Mouse (Mus musculus): ENCODE results near the gene Nyap1.

Gene Nyap1

GRCm38 (mm10) chr5:137741023-137741931 lies at the start of gene Nyap1:
Nyap1 (minus strand) TSS chr5:137741607.
- CTCF ChIA-PET = interaction anchor here (0.9 kb wide), 1 partner anchor 86 kb away, joined by 5 read pairs; no protein-coding TSS in a partner anchor

- CTCF ChIA-PET = no interaction called here
Measured at GRCm38 (mm10) chr5:137788946-137789531, 47.6 kb upstream of the Nyap1 start.

GRCm38 (mm10) chr5:137788171-137788570 lies 46.8 kb upstream of the Nyap1 start:
- CTCF ChIA-PET = no interaction called here

- CTCF ChIA-PET = interaction anchor here (0.6 kb wide), 1 partner anchor 143 kb away, joined by 3 read pairs; no protein-coding TSS in a partner anchor
Measured at GRCm38 (mm10) chr5:137787151-137787928, 45.9 kb upstream of the Nyap1 start, which contains the start of the genes Mepce and Zcwpw1. Mepce (minus strand) TSS chr5:137787655. Zcwpw1 (plus strand) TSS chr5:137787798.

GRCm38 (mm10) chr5:137786109-137786942 lies 44.9 kb upstream of the Nyap1 start:
- CTCF ChIA-PET = no interaction called here

- CTCF ChIA-PET = no interaction called here
Measured at GRCm38 (mm10) chr5:137785164-137786031, 44.0 kb upstream of the Nyap1 start.

- CTCF ChIA-PET = no interaction called here
Measured at GRCm38 (mm10) chr5:137784546-137784945, 43.1 kb upstream of the Nyap1 start.

- CTCF ChIA-PET = interaction anchor here (0.6 kb wide), 1 partner anchor 197 kb away, joined by 3 read pairs; no protein-coding TSS in a partner anchor
Measured at GRCm38 (mm10) chr5:137783901-137784540, 42.6 kb upstream of the Nyap1 start.

GRCm38 (mm10) chr5:137782776-137783522 lies 41.5 kb upstream of the Nyap1 start:
- CTCF ChIA-PET = interaction anchor here (0.6 kb wide), 1 partner anchor 20 kb away, joined by 3 read pairs; no protein-coding TSS in a partner anchor

- CTCF ChIA-PET = no interaction called here
Measured at GRCm38 (mm10) chr5:137781661-137782060, 40.3 kb upstream of the Nyap1 start.

GRCm38 (mm10) chr5:137779053-137779933 lies 37.9 kb upstream of the Nyap1 start:
- CTCF ChIA-PET = interaction anchor here (0.5 kb wide), 1 partner anchor 34 kb away, joined by 3 read pairs; the partner anchor contains the start of gene Tsc22d4

- CTCF ChIA-PET = interaction anchor here (0.5 kb wide), 1 partner anchor 33 kb away, joined by 3 read pairs; the partner anchor contains the start of gene Tsc22d4
Measured at GRCm38 (mm10) chr5:137778635-137779034, 37.2 kb upstream of the Nyap1 start, which contains the start of gene Ppp1r35. Ppp1r35 (plus strand) TSS chr5:137778849.

GRCm38 (mm10) chr5:137777267-137777845 lies 35.9 kb upstream of the Nyap1 start:
- CTCF ChIA-PET = interaction anchor here (0.7 to 1.1 kb wide), 3 partner anchors 26 to 94 kb away, joined by 3 to 9 read pairs (median 4); no protein-coding TSS in a partner anchor

GRCm38 (mm10) chr5:137776408-137776918 lies 35.1 kb upstream of the Nyap1 start:
- CTCF ChIA-PET = interaction anchor here (1.1 kb wide), 1 partner anchor 28 kb away, joined by 4 read pairs; no protein-coding TSS in a partner anchor

- CTCF ChIA-PET = interaction anchor here (0.6 to 0.9 kb wide), 2 partner anchors 129 to 141 kb away, joined by 3 to 4 read pairs; no protein-coding TSS in a partner anchor
Measured at GRCm38 (mm10) chr5:137775587-137776290, 34.3 kb upstream of the Nyap1 start.

- CTCF ChIA-PET = interaction anchor here (0.5 kb wide), 1 partner anchor 107 kb away, joined by 6 read pairs; no protein-coding TSS in a partner anchor
Measured at GRCm38 (mm10) chr5:137772755-137773154, 31.3 kb upstream of the Nyap1 start.
